Mouse (Mus musculus): ENCODE measurements at regions not wholly inside any gene's neighbourhood (a gene's known extent, or its start where the extent isn't known, plus 50 kb on each side); places are given as distances from the start of the nearest gene placed in this dataset.

- no peaks in the 10 kb centered on the region for H3K4me1 ChIP-seq (ENCODE audit: insufficient read depth)
- no peak overlapping the region for H3K4me3 ChIP-seq (ENCODE audit: low read depth, low read length)
- 85% methylated on average over 7 of the region's 7 CpGs for WGBS (ENCODE audit: insufficient replicate concordance)
- DNase-seq (no peak), ATAC-seq (no peak)
- no peak overlapping the region for H3K9ac ChIP-seq (replicated peaks)
- no peak overlapping the region for H3K4me2 ChIP-seq (ENCODE audit: low read depth, low read length)
- no peaks in the 10 kb centered on the region for H3K27me3 ChIP-seq (ENCODE audit: insufficient read depth, low read length)
- no peak for TF ChIP-seq CTCF (IDR thresholded peaks at IDR 0.05; ENCODE audit: low read depth)
- no peak overlapping the region for H3K27ac ChIP-seq (ENCODE audit: low read depth)
- no peaks in the 10 kb centered on the region for H3K9me3 ChIP-seq (ENCODE audit: low read length)
- H3K36me3 ChIP-seq (replicated peaks; ENCODE audit: insufficient read depth, low read length), result no peaks in the 10 kb centered on the region
These were observed 157.0 kb upstream of the Runx1 start for GRCm38 (mm10) chr16:92982934-92983333.

GRCm38 (mm10) chr16:92979620-92980330, 153.8 kb upstream of the Runx1 start:
- no peak overlapping the region for H3K9ac ChIP-seq (replicated peaks)
- no peaks in the 10 kb centered on the region for H3K4me1 ChIP-seq (ENCODE audit: insufficient read depth)
- H3K4me3 ChIP-seq (ENCODE audit: low read depth, low read length), result no peak overlapping the region
- DNase-seq, result no peak
- H3K27ac ChIP-seq (ENCODE audit: low read depth), result no peak overlapping the region
- H3K9me3 ChIP-seq (ENCODE audit: low read length), result no peaks in the 10 kb centered on the region
- TF ChIP-seq EP300 (IDR thresholded peaks at IDR 0.05; ENCODE audit: low read depth) (no peak), CTCF (IDR thresholded peaks at IDR 0.05; ENCODE audit: low read depth) (no peak)
- no peak overlapping the region for H3K4me2 ChIP-seq (ENCODE audit: low read depth, low read length)
- H3K36me3 ChIP-seq (replicated peaks; ENCODE audit: insufficient read depth, low read length), result no peaks in the 10 kb centered on the region
- no peaks in the 10 kb centered on the region for H3K27me3 ChIP-seq (ENCODE audit: insufficient read depth, low read length)
- WGBS (ENCODE audit: insufficient replicate concordance), result 71% methylated on average over 11 of the region's 11 CpGs
- ATAC-seq, result no peak

GRCm38 (mm10) chr16:92976097-92976496, 150.1 kb upstream of the Runx1 start:
- no peaks in the 10 kb centered on the region for H3K27me3 ChIP-seq (ENCODE audit: insufficient read depth, low read length)
- H3K36me3 ChIP-seq (replicated peaks; ENCODE audit: insufficient read depth, low read length), result no peaks in the 10 kb centered on the region
- H3K4me3 ChIP-seq (ENCODE audit: low read depth, low read length), result no peak overlapping the region
- TF ChIP-seq CTCF (IDR thresholded peaks at IDR 0.05; ENCODE audit: low read depth) (no peak), EP300 (IDR thresholded peaks at IDR 0.05; ENCODE audit: low read depth) (no peak)
- no peak overlapping the region for H3K9ac ChIP-seq (replicated peaks)
- no peaks in the 10 kb centered on the region for H3K4me1 ChIP-seq (ENCODE audit: insufficient read depth)
- no peak overlapping the region for H3K27ac ChIP-seq (ENCODE audit: low read depth)
- H3K9me3 ChIP-seq (ENCODE audit: low read length), result no peaks in the 10 kb centered on the region
- 83% methylated on average over 8 of the region's 8 CpGs for WGBS (ENCODE audit: insufficient replicate concordance)
- H3K4me2 ChIP-seq (ENCODE audit: low read depth, low read length), result no peak overlapping the region
- ATAC-seq, result no peak
- no peak for DNase-seq

GRCm38 (mm10) chr16:92975090-92975489, 149.1 kb upstream of the Runx1 start:
- 83% methylated on average over 8 of the region's 8 CpGs for WGBS (ENCODE audit: insufficient replicate concordance)
- TF ChIP-seq CTCF (IDR thresholded peaks at IDR 0.05; ENCODE audit: low read depth), result no peak
- no peak for TF ChIP-seq EP300 (IDR thresholded peaks at IDR 0.05; ENCODE audit: low read depth)
- no peak overlapping the region for H3K4me2 ChIP-seq (ENCODE audit: low read depth, low read length)
- H3K27me3 ChIP-seq (ENCODE audit: insufficient read depth, low read length), result no peaks in the 10 kb centered on the region
- no peak overlapping the region for H3K9ac ChIP-seq (replicated peaks)
- DNase-seq (no peak), ATAC-seq (no peak)
- H3K4me3 ChIP-seq (ENCODE audit: low read depth, low read length), result no peak overlapping the region
- no peaks in the 10 kb centered on the region for H3K4me1 ChIP-seq (ENCODE audit: insufficient read depth)
- H3K9me3 ChIP-seq (ENCODE audit: low read length), result no peaks in the 10 kb centered on the region
- no peak overlapping the region for H3K27ac ChIP-seq (ENCODE audit: low read depth)
- no peaks in the 10 kb centered on the region for H3K36me3 ChIP-seq (replicated peaks; ENCODE audit: insufficient read depth, low read length)

- H3K9ac ChIP-seq (replicated peaks), result no peak overlapping the region
- no peak overlapping the region for H3K4me3 ChIP-seq (ENCODE audit: low read depth, low read length)
- no peaks in the 10 kb centered on the region for H3K27me3 ChIP-seq (ENCODE audit: insufficient read depth, low read length)
- H3K27ac ChIP-seq (ENCODE audit: low read depth), result no peak overlapping the region
- no peaks in the 10 kb centered on the region for H3K4me1 ChIP-seq (ENCODE audit: insufficient read depth)
- 73% methylated on average over 5 of the region's 5 CpGs for WGBS (ENCODE audit: insufficient replicate concordance)
- H3K36me3 ChIP-seq (replicated peaks; ENCODE audit: insufficient read depth, low read length), result no peaks in the 10 kb centered on the region
- ATAC-seq (no peak), DNase-seq (no peak)
- no peak for TF ChIP-seq CTCF (IDR thresholded peaks at IDR 0.05; ENCODE audit: low read depth)
- H3K4me2 ChIP-seq (ENCODE audit: low read depth, low read length), result no peak overlapping the region
- no peaks in the 10 kb centered on the region for H3K9me3 ChIP-seq (ENCODE audit: low read length)
These were observed 146.7 kb upstream of the Runx1 start for GRCm38 (mm10) chr16:92972681-92973080.

- 82% methylated on average over 3 of the region's 3 CpGs for WGBS (ENCODE audit: insufficient replicate concordance)
These were observed 146.0 kb upstream of the Runx1 start for GRCm38 (mm10) chr16:92971956-92972355.

GRCm38 (mm10) chr16:92970587-92970986, 144.6 kb upstream of the Runx1 start:
- TF ChIP-seq EP300 (IDR thresholded peaks at IDR 0.05; ENCODE audit: low read depth) (no peak), CTCF (IDR thresholded peaks at IDR 0.05; ENCODE audit: low read depth) (no peak)
- Histone ChIP-seq H3K27ac (ENCODE audit: low read depth) (no peak overlapping the region), H3K27me3 (ENCODE audit: insufficient read depth, low read length) (no peaks in the 10 kb centered on the region), H3K4me2 (ENCODE audit: low read depth, low read length) (no peak overlapping the region), H3K4me3 (ENCODE audit: low read depth, low read length) (no peak overlapping the region), H3K9ac (replicated peaks) (no peak overlapping the region), H3K4me1 (ENCODE audit: insufficient read depth) (no peaks in the 10 kb centered on the region), H3K9me3 (ENCODE audit: low read length) (no peaks in the 10 kb centered on the region), H3K36me3 (replicated peaks; ENCODE audit: insufficient read depth, low read length) (no peaks in the 10 kb centered on the region)
- DNase-seq, result no peak
- 79% methylated on average over 2 of the region's 2 CpGs for WGBS (ENCODE audit: insufficient replicate concordance)
- no peak for ATAC-seq

More at GRCm38 (mm10) chr16:92971956-92972355, 146.0 kb upstream of the Runx1 start:
- Histone ChIP-seq H3K4me3 (ENCODE audit: low read depth, low read length) (no peak overlapping the region), H3K36me3 (replicated peaks; ENCODE audit: insufficient read depth, low read length) (no peaks in the 10 kb centered on the region), H3K27ac (ENCODE audit: low read depth) (no peak overlapping the region), H3K27me3 (ENCODE audit: insufficient read depth, low read length) (no peaks in the 10 kb centered on the region), H3K4me1 (ENCODE audit: insufficient read depth) (no peaks in the 10 kb centered on the region), H3K9me3 (ENCODE audit: low read length) (no peaks in the 10 kb centered on the region), H3K4me2 (ENCODE audit: low read depth, low read length) (no peak overlapping the region), H3K9ac (replicated peaks) (no peak overlapping the region)
- DNase-seq (no peak), ATAC-seq (no peak)
- TF ChIP-seq CTCF (IDR thresholded peaks at IDR 0.05; ENCODE audit: low read depth) (no peak), EP300 (IDR thresholded peaks at IDR 0.05; ENCODE audit: low read depth) (no peak)
